Mouse (Mus musculus): ENCODE data around the gene Clip3.
A peak's percentile ranks its signal among the peaks of the same experiment; 100 is the strongest.

DNA sequence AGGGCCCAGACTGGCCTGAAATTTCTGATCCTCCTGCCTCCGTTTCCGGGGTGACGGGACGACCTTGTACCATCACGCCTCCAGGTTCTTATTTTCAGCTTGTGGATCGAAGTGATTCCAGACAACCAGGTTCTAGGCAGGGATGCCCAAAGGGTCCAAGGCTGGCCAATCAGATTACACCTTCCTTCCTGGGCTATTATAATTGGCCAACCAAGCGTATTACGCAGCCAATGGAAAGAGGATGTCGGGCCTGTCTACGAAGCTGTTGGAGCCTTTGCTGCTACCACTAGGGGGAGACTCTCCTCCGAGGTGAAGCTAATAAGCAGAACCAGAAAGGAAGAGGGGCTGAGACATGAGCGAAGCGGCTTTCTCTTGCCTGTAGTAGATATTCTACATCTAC, 40.4 kb downstream of the Clip3 start:
- TF ChIP-seq CTCF (conservative IDR thresholded peaks at IDR 0.05; ENCODE audit: insufficient read depth, insufficient read length, low read depth, low read length) (peak; percentile 87), POLR2A (IDR thresholded peaks at IDR 0.05; ENCODE audit: low read depth, low read length) (no peak)

Data from kidney, adult 2 months (tissue).